ENCODE assay signal across 8 mouse cellular contexts in the genomic region with DNA sequence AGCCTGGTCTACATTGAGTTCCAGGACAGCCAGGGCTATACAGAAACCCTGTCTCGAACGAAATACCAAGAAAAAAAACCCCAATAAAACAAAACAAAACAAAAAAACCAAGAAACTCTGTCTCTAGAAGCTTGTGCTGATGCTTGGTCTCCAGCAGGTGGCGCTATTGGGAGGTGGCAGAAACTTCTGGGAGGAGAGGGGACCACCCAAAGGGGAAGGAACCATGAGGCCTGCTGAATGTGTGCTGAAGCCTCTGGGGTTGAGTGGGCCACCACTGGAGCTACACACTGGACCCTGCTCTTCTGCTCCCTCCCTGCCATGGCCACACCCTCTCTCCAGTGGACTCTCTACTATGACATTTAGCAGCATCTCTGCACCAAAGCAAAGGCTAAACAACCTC. TPM values are rescaled to one million over a fixed set of nuclear protein-coding genes. Genes with fewer than 3 reads are reported as not detected.
DNase-seq lines count a peak whose midpoint lies in the region; ATAC-seq and TF ChIP-seq lines count a peak whose summit lies in the region.

No protein-coding gene starts in this region.

- 39% methylated on average over 3 of the region's 3 CpGs for WGBS in kidney, embryonic 15.5 days

- H3K4me1 ChIP-seq in kidney, embryonic 15.5 days = peaks cover 23% of the 10 kb centered on the region
- H3K4me1 ChIP-seq in E14TG2a.4 (replicated peaks; ENCODE audit: low read depth, low read length) = peaks cover 80% of the 10 kb centered on the region

- DNase-seq in adrenal gland, postnatal 10 days = peak; percentile 69
- DNase-seq in adrenal gland, postnatal 4 days (ENCODE audit: low spot score in 2 of 2) = no peak
- DNase-seq in kidney, postnatal 10 days = peak; percentile 80
- peak; percentile 83 for DNase-seq in embryo, embryonic 10.5 days (ENCODE audit: low spot score)
- DNase-seq in mesoderm, embryonic 11.5 days (ENCODE audit: low read depth, low spot score) = peak; percentile 88
- DNase-seq in yolk sac, embryonic 10.5 days (ENCODE audit: low spot score) = no peak

- no peak for ATAC-seq in kidney, embryonic 15.5 days (replicated peaks; ENCODE audit: low FRiP score)

- no peak overlapping the region for H3K27ac ChIP-seq in kidney, embryonic 15.5 days

- H3K9ac ChIP-seq in kidney, embryonic 15.5 days = no peak overlapping the region

- peaks cover 77% of the 10 kb centered on the region for H3K36me3 ChIP-seq in kidney, embryonic 15.5 days
- peaks cover 82% of the 10 kb centered on the region for H3K36me3 ChIP-seq in E14TG2a.4 (ENCODE audit: insufficient read depth, low read length)

- no peak overlapping the region for H3K4me3 ChIP-seq in kidney, embryonic 15.5 days (replicated peaks)
- H3K4me3 ChIP-seq in E14TG2a.4 (replicated peaks; ENCODE audit: low read length) = no peak overlapping the region

- no peaks in the 10 kb centered on the region for H3K27me3 ChIP-seq in kidney, embryonic 15.5 days
- H3K27me3 ChIP-seq in E14TG2a.4 (ENCODE audit: insufficient read depth, low read length) = no peaks in the 10 kb centered on the region

- H3K4me2 ChIP-seq in kidney, embryonic 15.5 days = no peak overlapping the region

- TF ChIP-seq CTCF in E14TG2a.4 (conservative IDR thresholded peaks at IDR 0.05; ENCODE audit: low read length) = peak; percentile 94

- no peaks in the 10 kb centered on the region for H3K9me3 ChIP-seq in kidney, embryonic 15.5 days (replicated peaks)
- no peaks in the 10 kb centered on the region for H3K9me3 ChIP-seq in E14TG2a.4 (ENCODE audit: low read length)

RNA-seq across cellular contexts. Expression of gene Cdk9, which starts 4.2 kb away (rescaled TPM):
- 10 to 100 TPM; 65.5 to 70.9 TPM for total RNA-seq in adrenal gland, postnatal 10 days (2021)
- total RNA-seq in adrenal gland, postnatal 4 days (2021) = 100 to 1,000 TPM; 102 to 105 TPM
- 108 and 118 TPM in 2 replicates for polyA plus RNA-seq in kidney, embryonic 15.5 days (2015; fragmentation: Nextera tagmentation; extraction: Ambion mirVana)

RNA-seq across cellular contexts. Expression of gene Fpgs, which starts 4.7 kb away (rescaled TPM):
- total RNA-seq in adrenal gland, postnatal 10 days (2021) = 10 to 100 TPM; 27.1 to 37.6 TPM
- 10 to 100 TPM; 33.2 to 36.2 TPM for total RNA-seq in adrenal gland, postnatal 4 days (2021)
- 33.7 and 40.3 TPM in 2 replicates for polyA plus RNA-seq in kidney, embryonic 15.5 days (2015; fragmentation: Nextera tagmentation; extraction: Ambion mirVana)

RNA-seq across cellular contexts. Expression of gene Sh2d3c, which starts 12.2 kb away (rescaled TPM):
- total RNA-seq in adrenal gland, postnatal 10 days (2021) = 10 to 100 TPM; 28.9 to 35.4 TPM
- 10 to 100 TPM; 32.3 to 32.9 TPM for total RNA-seq in adrenal gland, postnatal 4 days (2021)
- 32.5 and 37.2 TPM in 2 replicates for polyA plus RNA-seq in kidney, embryonic 15.5 days (2015; fragmentation: Nextera tagmentation; extraction: Ambion mirVana)

RNA-seq across cellular contexts. Expression of gene 6330409D20Rik, which starts 32.2 kb away (rescaled TPM):
- total RNA-seq in adrenal gland, postnatal 10 days (2021) = under 1 TPM in 1 of 2 experiments, not detected in 1; 0.30 TPM
- under 1 TPM in 1 of 2 experiments, not detected in 1; 0.28 TPM for total RNA-seq in adrenal gland, postnatal 4 days (2021)
- polyA plus RNA-seq in kidney, embryonic 15.5 days (2015; fragmentation: Nextera tagmentation; extraction: Ambion mirVana) = 0.18 TPM in 1 of 2 replicates, not detected in the other

RNA-seq across cellular contexts. Expression of gene Tor2a, which starts 48.4 kb away (rescaled TPM):
- 10 to 100 TPM; 27.7 to 32.6 TPM for total RNA-seq in adrenal gland, postnatal 10 days (2021)
- 10 to 100 TPM; 31.5 to 36.5 TPM for total RNA-seq in adrenal gland, postnatal 4 days (2021)
- 64.8 and 70.5 TPM in 2 replicates for polyA plus RNA-seq in kidney, embryonic 15.5 days (2015; fragmentation: Nextera tagmentation; extraction: Ambion mirVana)

Comparison
In these comparisons a context has a peak if more than half of its experiments do, and no peak if none do; other contexts are left out.
1. DNase-seq: peak in adrenal gland, postnatal 10 days (single experiment), kidney, postnatal 10 days (single experiment), embryo, embryonic 10.5 days (single experiment) and mesoderm, embryonic 11.5 days (single experiment); none in adrenal gland, postnatal 4 days (0 of 2) and yolk sac, embryonic 10.5 days (single experiment).